Mouse (Mus musculus) embryonic facial prominence, embryonic 12.5 days (tissue): ENCODE results near the gene Ccdc57. TPM values are rescaled to one million over a fixed set of nuclear protein-coding genes. Genes with fewer than 3 reads are reported as not detected.
A peak's percentile ranks its signal among the peaks of the same experiment; 100 is the strongest.
"Not testable (repeated sequence)": the region's sequence is repeated elsewhere in the genome, so short reads cannot be mapped to it uniquely, and the experiment has no call there.

ENCODE experiments used
- ATAC-seq: fragments of 200-750 bp; cut with Nextera tagmentation; 2 replicates; pipeline ENCODE4 v1.8.0; 2017; ENCODE audit not compliant: insufficient number of reproducible peaks, insufficient read depth, low FRiP score, low TSS enrichment
- H3K27ac ChIP-seq: fragments of 300-500 bp; sonication (generic); 2 replicates; pipeline ENCODE4 v1.5.1; 2016; ENCODE audit warnings: mild to moderate bottlenecking
- H3K27me3 ChIP-seq: fragments of 300-500 bp; sonication (generic); 2 replicates; pipeline ENCODE4 v1.6.1; 2016; ENCODE audit warnings: mild to moderate bottlenecking, moderate library complexity
- H3K36me3 ChIP-seq: fragments of 300-500 bp; sonication (generic); 2 replicates; pipeline ENCODE4 v1.6.1; 2016; ENCODE audit warnings: mild to moderate bottlenecking
- H3K4me1 ChIP-seq: fragments of 300-500 bp; sonication (generic); 2 replicates; pipeline ENCODE4 v1.6.1; 2016
- H3K4me2 ChIP-seq: fragments of 300-500 bp; sonication (generic); replicated peaks from 2 replicates; pipeline ENCODE4 v1.6.1; 2016; ENCODE audit warnings: mild to moderate bottlenecking, moderate library complexity
- H3K4me3 ChIP-seq: fragments of 300-500 bp; sonication (generic); 2 replicates; pipeline ENCODE4 v1.5.1; 2016; ENCODE audit warnings: mild to moderate bottlenecking
- H3K9ac ChIP-seq: fragments of 300-500 bp; sonication (generic); 2 replicates; pipeline ENCODE4 v1.6.1; 2016; ENCODE audit warnings: mild to moderate bottlenecking, moderate library complexity
- H3K9me3 ChIP-seq: fragments of 300-500 bp; sonication (generic); 2 replicates; pipeline ENCODE4 v1.6.1; 2016; ENCODE audit warnings: mild to moderate bottlenecking, moderate library complexity
- WGBS: fragments of 180-500 bp; shearing (Covaris S2); methylation state at CpG from one replicate; pipeline ENCODE4 v1.1.7; 2016; 5-methylcytosine and 5-hydroxymethylcytosine counted together
- polyA plus RNA-seq: library from polyadenylated mRNA; unstranded; fragments of >200 nt; fragmentation: Nextera tagmentation; extraction: Ambion mirVana; gene quantifications from 2 replicates; pipeline ENCODE4 v1.2.1, GENCODE M21; 2016

Gene Ccdc57
- polyA plus RNA-seq, 1 experiment from 2014 or later: 7.5 TPM

DNA sequence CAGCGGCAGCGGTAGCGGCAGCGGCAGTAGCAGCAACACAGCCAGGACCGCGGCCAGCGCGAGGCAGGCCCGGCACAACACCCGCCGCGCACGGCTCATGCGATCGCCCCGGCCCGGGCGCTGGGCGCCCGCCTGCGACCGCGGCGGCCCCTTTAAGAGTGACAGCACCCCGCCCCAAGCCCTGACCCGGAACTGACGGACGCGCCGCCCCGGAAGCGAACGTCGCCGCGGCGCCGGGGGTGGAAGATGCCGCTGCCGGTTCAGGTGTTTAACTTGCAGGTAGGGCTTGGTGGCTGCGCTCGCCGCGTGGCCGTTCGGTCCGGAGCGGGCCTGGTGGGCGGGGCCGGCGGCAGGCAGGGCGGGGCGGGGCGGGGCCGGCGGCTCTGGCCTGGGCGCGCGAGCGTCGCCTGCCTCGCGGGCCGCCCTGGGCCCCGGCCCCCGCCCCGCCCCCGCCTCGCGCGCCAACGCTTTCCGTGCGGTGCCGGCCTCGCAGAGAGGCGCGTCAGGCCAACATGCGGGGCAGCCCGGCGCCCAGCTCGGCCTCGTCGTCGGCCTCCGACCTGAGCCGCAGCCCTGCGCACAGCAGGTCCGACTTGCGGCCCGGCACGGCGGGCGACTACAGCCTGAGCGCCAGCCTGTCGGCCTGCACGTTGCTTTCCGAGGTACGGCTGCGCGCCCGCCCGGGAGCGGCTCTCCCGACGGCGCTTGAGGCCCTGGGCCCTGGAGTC is 148.4 kb downstream of the Ccdc57 start, which contains the start of the genes Rfng and Gps1:
Rfng (minus strand) TSS at position 144 of the 728 bp plus-strand sequence.
Gps1 (plus strand) TSS at position 209 of the 728 bp plus-strand sequence.
- Histone ChIP-seq H3K36me3 (peaks cover 42% of the 10 kb centered on the region), H3K4me2 (peak within 1 kb of the TSS; percentile 98), H3K27ac (peak within 1 kb of the TSS; percentile 84), H3K4me1 (peaks cover 13% of the 10 kb centered on the region), H3K9me3 (no peaks in the 10 kb centered on the region), H3K9ac (peak within 1 kb of the TSS; percentile 96), H3K27me3 (no peaks in the 10 kb centered on the region), H3K4me3 (peak within 1 kb of the TSS; percentile 99)
- under 1% methylated on average over 70 of the region's 107 CpGs for whole genome bisulfite sequencing
- peak; percentile 74 for ATAC-seq

DNA sequence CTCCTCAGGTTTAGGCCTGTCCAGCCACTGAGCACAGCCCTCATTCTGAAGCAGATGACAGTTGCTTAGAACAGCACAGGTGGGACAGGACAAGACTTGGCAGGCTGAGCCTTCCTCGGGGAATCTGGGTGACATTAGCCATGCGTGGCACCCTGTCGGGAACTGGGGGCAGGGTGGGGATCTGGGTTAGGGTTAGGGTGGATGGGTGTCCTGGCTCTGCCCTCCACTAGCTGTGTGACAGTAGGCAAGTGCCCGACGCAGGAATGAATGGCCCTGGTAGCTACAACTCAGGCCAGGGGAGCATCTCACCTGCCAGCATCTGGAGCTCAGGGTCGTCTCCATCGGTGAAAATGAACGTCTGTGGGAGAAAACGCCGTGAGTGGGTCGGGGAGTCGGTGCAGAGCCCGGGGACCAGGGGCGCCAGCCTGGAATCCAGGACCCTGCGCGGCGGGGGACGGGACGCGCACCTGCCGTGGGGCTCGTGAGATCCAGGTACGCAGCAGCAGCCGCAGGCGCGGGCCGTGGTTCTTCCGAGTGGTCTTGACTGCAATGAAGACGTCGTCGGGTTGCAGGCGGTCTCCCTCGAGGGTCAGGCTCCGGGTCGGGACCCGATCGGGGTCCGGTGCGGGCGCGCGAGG is 149.1 kb downstream of the Ccdc57 start:
- ATAC-seq: peak; percentile 10; the same call in 1 of the 2 replicates
- WGBS: 1% methylated on average over 42 of the region's 42 CpGs
- H3K36me3 ChIP-seq: peaks cover 38% of the 10 kb centered on the region

DNA sequence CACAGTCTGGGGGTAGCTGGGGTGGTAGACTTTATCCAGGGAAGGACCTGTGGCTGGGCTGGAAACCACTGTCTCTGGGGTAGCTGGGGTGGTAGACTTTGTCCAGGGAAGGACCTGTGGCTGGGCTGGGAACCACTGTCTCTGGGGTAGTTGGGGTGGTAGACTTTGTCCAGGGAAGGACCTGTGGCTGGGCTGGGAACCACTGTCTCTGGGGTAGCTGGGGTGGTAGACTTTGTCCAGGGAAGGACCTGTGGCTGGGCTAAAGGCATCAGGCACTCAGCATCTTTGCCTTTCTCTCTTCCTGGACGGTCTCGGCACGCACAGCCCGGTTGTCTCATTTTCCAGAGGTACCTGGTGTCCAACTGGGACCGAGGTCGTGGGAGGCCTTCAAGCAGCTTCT is 151.3 kb downstream of the Ccdc57 start:
- ATAC-seq, H3K4me3 ChIP-seq, H3K9ac ChIP-seq, H3K27ac ChIP-seq, H3K27me3 ChIP-seq, H3K4me2 ChIP-seq, H3K9me3 ChIP-seq: not testable (repeated sequence)
- WGBS: 86% methylated on average over 6 of the region's 6 CpGs
- peaks cover 18% of the 10 kb centered on the region for H3K4me1 ChIP-seq
- peaks cover 19% of the 10 kb centered on the region; the same call in 1 of the 2 replicates for H3K36me3 ChIP-seq

More for the DNA sequence above, 149.1 kb downstream of the Ccdc57 start:
- Histone ChIP-seq H3K9ac (peak overlapping the region; percentile 96), H3K4me2 (peak overlapping the region; percentile 98), H3K4me1 (peaks cover 13% of the 10 kb centered on the region), H3K9me3 (no peaks in the 10 kb centered on the region), H3K27ac (peak overlapping the region; percentile 84), H3K4me3 (peak overlapping the region; percentile 99), H3K27me3 (no peaks in the 10 kb centered on the region)

DNA sequence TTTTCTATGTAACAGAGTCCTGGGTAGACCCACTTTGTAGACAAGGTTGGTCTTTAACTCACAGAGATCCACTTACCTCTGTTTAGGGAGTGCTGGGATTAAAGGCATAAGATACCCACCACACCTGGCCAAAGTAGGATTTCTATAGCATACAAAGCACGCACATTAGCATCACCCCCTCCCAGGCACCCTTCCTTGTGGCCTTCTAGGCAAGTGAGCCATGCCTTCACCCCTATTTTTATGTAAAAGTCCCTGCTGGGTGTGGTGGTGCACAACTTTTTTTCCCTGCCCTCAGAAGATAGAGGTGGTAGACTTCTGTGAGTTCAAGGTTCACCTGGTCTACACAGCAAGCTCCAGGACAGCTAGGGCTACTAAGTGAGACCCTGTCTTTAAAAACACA is 152.8 kb downstream of the Ccdc57 start:
- H3K4me2 ChIP-seq: no peak overlapping the region
- WGBS: 85% methylated on average over 1 of the region's 1 CpGs

DNA sequence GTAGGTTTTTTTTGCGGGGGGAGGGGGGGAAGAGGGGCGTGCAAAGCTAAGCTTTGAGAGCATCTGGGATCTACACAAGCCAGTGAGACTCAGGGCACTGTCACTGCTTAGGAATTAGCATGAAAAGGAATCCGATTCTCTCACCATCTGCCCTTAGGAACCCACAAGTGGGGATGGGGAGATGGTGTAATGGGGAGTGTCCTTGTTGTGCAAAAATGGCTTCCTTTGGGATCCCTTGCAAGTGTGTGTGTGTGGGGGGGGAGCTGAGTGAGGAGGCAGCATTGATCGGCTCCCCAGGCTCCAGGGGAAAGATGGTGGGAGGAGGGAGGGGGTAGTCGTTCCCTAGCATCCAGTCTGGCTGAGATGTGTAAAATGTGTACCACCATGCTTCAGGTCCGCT is 155.5 kb downstream of the Ccdc57 start:
- no peak overlapping the region for H3K4me2 ChIP-seq
- H3K9ac ChIP-seq: no peak overlapping the region

More for the DNA sequence above, 152.8 kb downstream of the Ccdc57 start:
- ATAC-seq: no peak
- no peaks in the 10 kb centered on the region for H3K27me3 ChIP-seq
- no peak overlapping the region for H3K27ac ChIP-seq
- H3K4me3 ChIP-seq: no peak overlapping the region
- H3K4me1 ChIP-seq: peaks cover 14% of the 10 kb centered on the region
- H3K9me3 ChIP-seq: no peaks in the 10 kb centered on the region
- no peak overlapping the region for H3K9ac ChIP-seq
- peaks cover 19% of the 10 kb centered on the region; the same call in 1 of the 2 replicates for H3K36me3 ChIP-seq

More for the DNA sequence above, 155.5 kb downstream of the Ccdc57 start:
- H3K27me3 ChIP-seq: no peaks in the 10 kb centered on the region
- 30% methylated on average over 6 of the region's 6 CpGs for WGBS
- ATAC-seq: no peak
- no peak overlapping the region for H3K4me3 ChIP-seq
- H3K27ac ChIP-seq: no peak overlapping the region
- peaks cover 8% of the 10 kb centered on the region; the same call in 1 of the 2 replicates for H3K4me1 ChIP-seq
- H3K9me3 ChIP-seq: no peaks in the 10 kb centered on the region
- peaks cover 14% of the 10 kb centered on the region; the same call in 1 of the 2 replicates for H3K36me3 ChIP-seq

Other genes with a start within 250 kb of the Ccdc57 start
- 131 TPM in 2 replicates for gene Cenpx, start 219.1 kb downstream of the Ccdc57 start, polyA plus RNA-seq
- gene Lrrc45, start 218.9 kb downstream of the Ccdc57 start, polyA plus RNA-seq: 77.5 and 83.7 TPM in 2 replicates
- gene Rac3, start 211.4 kb downstream of the Ccdc57 start, polyA plus RNA-seq: 59.7 and 62.8 TPM in 2 replicates
- gene Dcxr, start 205.6 kb downstream of the Ccdc57 start, polyA plus RNA-seq: 11.5 and 12.3 TPM in 2 replicates
- 5.9 and 6.1 TPM in 2 replicates for gene Cbr2, start 200.8 kb downstream of the Ccdc57 start, polyA plus RNA-seq
- gene Hmga1b, start 170.1 kb downstream of the Ccdc57 start, polyA plus RNA-seq: 4.2 and 5.8 TPM in 2 replicates
- 47.0 and 47.2 TPM in 2 replicates for gene Rfng, start 148.7 kb downstream of the Ccdc57 start, polyA plus RNA-seq
- gene Gps1, start 148.6 kb downstream of the Ccdc57 start, polyA plus RNA-seq: 243 and 245 TPM in 2 replicates
- 66.1 and 70.5 TPM in 2 replicates for gene Dus1l, start 136.5 kb downstream of the Ccdc57 start, polyA plus RNA-seq
- 74.2 and 77.0 TPM in 2 replicates for gene Fasn, start 108.3 kb downstream of the Ccdc57 start, polyA plus RNA-seq
- gene Slc16a3, start 15.6 kb upstream of the Ccdc57 start, polyA plus RNA-seq: 46.2 and 46.9 TPM in 2 replicates
- gene Csnk1d, start 58.5 kb upstream of the Ccdc57 start, polyA plus RNA-seq: 159 and 160 TPM in 2 replicates
- 0.32 and 0.38 TPM in 2 replicates for gene Cd7, start 106.5 kb upstream of the Ccdc57 start, polyA plus RNA-seq
- not detected in 2 replicates for gene Sectm1b, start 130.7 kb upstream of the Ccdc57 start, polyA plus RNA-seq
- gene Sectm1a, start 148.3 kb upstream of the Ccdc57 start, polyA plus RNA-seq: not detected in 2 replicates
- gene Tex19.2, start 185.8 kb upstream of the Ccdc57 start, polyA plus RNA-seq: 0.08 TPM in 1 of 2 replicates, not detected in the other
- gene Tex19.1, start 213.3 kb upstream of the Ccdc57 start, polyA plus RNA-seq: not detected in 2 replicates
- gene Uts2r, start 227.4 kb upstream of the Ccdc57 start, polyA plus RNA-seq: 0.22 TPM in 2 replicates